Mouse (Mus musculus): ENCODE results near the gene Heca. TPM values are rescaled to one million over a fixed set of nuclear protein-coding genes. Genes with fewer than 3 reads are reported as not detected.

Gene Heca
- total and polyA plus RNA-seq, 3 experiments = 5.7 to 66.9 (median 10.5) TPM

DNA sequence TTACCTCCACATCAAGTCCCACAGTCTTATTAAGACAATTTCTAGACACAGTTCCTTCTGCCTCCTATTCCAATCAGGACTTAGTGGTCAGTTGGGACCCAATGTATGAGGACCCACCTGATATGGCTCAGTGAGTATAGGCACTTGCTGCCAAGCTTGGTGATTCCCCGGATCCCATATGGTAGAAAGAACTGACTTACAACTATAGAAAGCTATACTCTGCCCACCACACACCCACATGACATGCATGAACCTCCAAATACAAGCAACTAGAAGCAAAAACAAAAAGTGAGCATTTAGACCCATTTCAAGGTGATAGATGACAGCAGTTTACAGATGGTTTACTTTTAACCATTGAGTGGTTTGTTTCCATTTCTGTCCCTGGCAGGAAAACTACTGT is 111.6 kb downstream of the Heca start:
- no peak overlapping the region for H3K27ac ChIP-seq (ENCODE audit: control insufficient read depth, low read depth, low read length)
- DNase-seq (ENCODE audit: low read depth, low spot score) = no peak
- no peaks in the 10 kb centered on the region for H3K79me2 ChIP-seq (ENCODE audit: control insufficient read depth, insufficient read depth, low read length, poor library complexity)
- H3K27me3 ChIP-seq (ENCODE audit: control insufficient read depth in 1 of 2, insufficient read depth in 2 of 2, low read length in 2 of 2) = no peaks in the 10 kb centered on the region; a peak in 1 of 4 replicates
- H3K9ac ChIP-seq (ENCODE audit: control insufficient read depth, low read depth, low read length, poor library complexity, severe bottlenecking) = no peak overlapping the region
- TF ChIP-seq SIN3A (IDR thresholded peaks at IDR 0.05; ENCODE audit: low read length) (no peak), ZKSCAN1 (IDR thresholded peaks at IDR 0.05; ENCODE audit: low read depth, low read length) (no peak), CHD1 (IDR thresholded peaks at IDR 0.05; ENCODE audit: low read depth, low read length) (no peak), MXI1 (IDR thresholded peaks at IDR 0.05; ENCODE audit: low read depth, low read length) (no peak), GABPA (IDR thresholded peaks at IDR 0.05; ENCODE audit: low read depth, low read length) (no peak), CTCF (IDR thresholded peaks at IDR 0.05 in 2 of 3, conservative IDR thresholded peaks at IDR 0.05 in 1 of 3; ENCODE audit: control insufficient read depth in 1 of 3, insufficient read depth in 1 of 3, low read depth in 2 of 3, low read length in 3 of 3, poor library complexity in 1 of 3, severe bottlenecking in 1 of 3) (no peak), TBP (IDR thresholded peaks at IDR 0.05; ENCODE audit: low read depth, low read length) (no peak), JUND (IDR thresholded peaks at IDR 0.05; ENCODE audit: low read depth, low read length) (no peak), ZC3H11A (IDR thresholded peaks at IDR 0.05; ENCODE audit: low read depth, low read length) (no peak), RAD21 (IDR thresholded peaks at IDR 0.05; ENCODE audit: low read depth, low read length) (no peak), TAL1 (IDR thresholded peaks at IDR 0.05; ENCODE audit: low read length) (no peak), USF2 (IDR thresholded peaks at IDR 0.05; ENCODE audit: borderline replicate concordance in 1 of 2, insufficient read depth in 1 of 2, low read depth in 1 of 2, low read length in 2 of 2) (no peak), SMC3 (IDR thresholded peaks at IDR 0.05; ENCODE audit: low read depth, low read length) (no peak), USF1 (IDR thresholded peaks at IDR 0.05; ENCODE audit: low read depth, low read length) (no peak), MYC (IDR thresholded peaks at IDR 0.05; ENCODE audit: low read depth, low read length) (no peak), ZNF384 (IDR thresholded peaks at IDR 0.05; ENCODE audit: low read depth, low read length) (no peak), GATA1 (IDR thresholded peaks at IDR 0.05; ENCODE audit: low read depth, low read length) (no peak), MAZ (IDR thresholded peaks at IDR 0.05; ENCODE audit: low read depth, low read length) (no peak), TCF12 (IDR thresholded peaks at IDR 0.05; ENCODE audit: low read depth, low read length) (no peak), ELF1 (IDR thresholded peaks at IDR 0.05; ENCODE audit: low read depth, low read length) (no peak)
- no peaks in the 10 kb centered on the region for H3K4me1 ChIP-seq (ENCODE audit: control insufficient read depth in 1 of 2, insufficient read depth in 2 of 2, low read length in 2 of 2)
- no peak overlapping the region for H3K4me3 ChIP-seq (ENCODE audit: control insufficient read depth in 1 of 2, insufficient read depth in 1 of 2, low read depth in 2 of 2, low read length in 2 of 2)
- no peaks in the 10 kb centered on the region for H3K9me3 ChIP-seq (replicated peaks; ENCODE audit: insufficient read depth, low read length)
- H3K36me3 ChIP-seq (ENCODE audit: control insufficient read depth in 1 of 2, insufficient read depth in 2 of 2, low read length in 2 of 2) = no peaks in the 10 kb centered on the region

DNA sequence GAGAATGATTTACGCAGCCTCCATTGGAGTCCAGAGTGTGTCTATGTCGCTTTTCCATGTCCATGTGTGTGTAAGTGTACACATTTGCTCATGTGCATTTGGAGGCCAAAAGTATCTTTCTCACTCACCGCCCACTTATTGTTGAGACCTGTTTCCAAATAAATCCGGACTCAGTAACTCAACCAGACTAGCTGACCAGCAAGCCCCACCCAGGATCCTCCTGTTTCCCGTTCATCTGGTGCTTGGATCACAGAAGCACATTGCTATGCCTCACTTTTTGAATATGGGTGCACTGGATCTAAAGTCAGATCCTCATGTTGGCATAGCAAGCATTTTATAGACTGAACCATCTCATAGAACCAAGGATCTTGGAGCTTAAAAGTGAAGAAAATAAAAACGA is 112.8 kb downstream of the Heca start:
- Histone ChIP-seq H3K4me1 (ENCODE audit: control insufficient read depth in 1 of 2, insufficient read depth in 2 of 2, low read length in 2 of 2) (no peaks in the 10 kb centered on the region), H3K79me2 (ENCODE audit: control insufficient read depth, insufficient read depth, low read length, poor library complexity) (no peaks in the 10 kb centered on the region), H3K27ac (ENCODE audit: control insufficient read depth, low read depth, low read length) (no peak overlapping the region), H3K36me3 (ENCODE audit: control insufficient read depth in 1 of 2, insufficient read depth in 2 of 2, low read length in 2 of 2) (no peaks in the 10 kb centered on the region), H3K27me3 (ENCODE audit: control insufficient read depth in 1 of 2, insufficient read depth in 2 of 2, low read length in 2 of 2) (no peaks in the 10 kb centered on the region; a peak in 1 of 4 replicates), H3K9ac (ENCODE audit: control insufficient read depth, low read depth, low read length, poor library complexity, severe bottlenecking) (no peak overlapping the region), H3K9me3 (replicated peaks; ENCODE audit: insufficient read depth, low read length) (no peaks in the 10 kb centered on the region), H3K4me3 (ENCODE audit: control insufficient read depth in 1 of 2, insufficient read depth in 1 of 2, low read depth in 2 of 2, low read length in 2 of 2) (no peak overlapping the region)
- DNase-seq (ENCODE audit: low read depth, low spot score) = no peak
- TF ChIP-seq JUND (IDR thresholded peaks at IDR 0.05; ENCODE audit: low read depth, low read length) (no peak), ZNF384 (IDR thresholded peaks at IDR 0.05; ENCODE audit: low read depth, low read length) (no peak), TBP (IDR thresholded peaks at IDR 0.05; ENCODE audit: low read depth, low read length) (no peak), RAD21 (IDR thresholded peaks at IDR 0.05; ENCODE audit: low read depth, low read length) (no peak), EP300 (IDR thresholded peaks at IDR 0.05; ENCODE audit: low read depth in 1 of 2, low read length in 2 of 2) (no peak), UBTF (IDR thresholded peaks at IDR 0.05; ENCODE audit: borderline replicate concordance, insufficient read depth, low read depth, low read length) (no peak)

Data from MEL (cell line).